Mouse (Mus musculus) CD8-positive naive resting alpha-beta T cell, adult 2 months (primary cell): Measurements from ENCODE around the gene Tcirg1.

ENCODE experiments used
- DNase-seq, 2 experiments: peaks; one replicate each; pipeline ENCODE4 v3.0.0; 2022; ENCODE audit warnings: low read depth in 2 of 2, low spot score in 2 of 2

Gene Tcirg1

GRCm38 (mm10) chr19:3906795-3907786 lies at the start of gene Tcirg1:
TSS of gene Tcirg1 (minus strand) at chr19:3907133.
- peak; percentile 35 to 52 for DNase-seq

GRCm38 (mm10) chr19:3955804-3956203 lies 48.9 kb upstream of the Tcirg1 start:
- no peak for DNase-seq

GRCm38 (mm10) chr19:3955033-3955432 lies 48.1 kb upstream of the Tcirg1 start:
- DNase-seq: no peak

GRCm38 (mm10) chr19:3952099-3952498 lies 45.2 kb upstream of the Tcirg1 start:
- DNase-seq: no peak

- DNase-seq: no peak
These were observed 44.5 kb upstream of the Tcirg1 start for GRCm38 (mm10) chr19:3951461-3951860.

- no peak for DNase-seq
These were observed 43.4 kb upstream of the Tcirg1 start for GRCm38 (mm10) chr19:3950331-3950730.

GRCm38 (mm10) chr19:3948546-3948945 lies 41.6 kb upstream of the Tcirg1 start:
- no peak for DNase-seq

GRCm38 (mm10) chr19:3947813-3948212 lies 40.9 kb upstream of the Tcirg1 start:
- DNase-seq: no peak

GRCm38 (mm10) chr19:3946715-3947114 lies 39.8 kb upstream of the Tcirg1 start:
- peak; percentile 54 to 65 for DNase-seq

GRCm38 (mm10) chr19:3945872-3946564 lies 39.1 kb upstream of the Tcirg1 start:
- peak in 1 of 2 experiments; percentile 54 for DNase-seq

- peak in 1 of 2 experiments; percentile 18 for DNase-seq
These were observed 36.2 kb upstream of the Tcirg1 start for GRCm38 (mm10) chr19:3942986-3943735.

- no peak for DNase-seq
These were observed 35.4 kb upstream of the Tcirg1 start for GRCm38 (mm10) chr19:3942315-3942714.

GRCm38 (mm10) chr19:3935896-3936850 lies 29.2 kb upstream of the Tcirg1 start:
- DNase-seq: peak in 1 of 2 experiments; percentile 32

GRCm38 (mm10) chr19:3935032-3935895 lies 28.3 kb upstream of the Tcirg1 start, which contains the start of gene Unc93b1:
TSS of gene Unc93b1 (plus strand) at chr19:3935186.
- peak in 1 of 2 experiments; percentile 46 for DNase-seq

GRCm38 (mm10) chr19:3931716-3932115 lies 24.8 kb upstream of the Tcirg1 start:
- DNase-seq: no peak

- no peak for DNase-seq
These were observed 23.5 kb upstream of the Tcirg1 start for GRCm38 (mm10) chr19:3930262-3931057.

GRCm38 (mm10) chr19:3929211-3929941 lies 22.4 kb upstream of the Tcirg1 start, which contains the start of gene Aldh3b1:
TSS of gene Aldh3b1 (minus strand) at chr19:3929808.
- no peak for DNase-seq
